Mouse (Mus musculus): ENCODE measurements around the gene Gm15517. TPM values are rescaled to one million over a fixed set of nuclear protein-coding genes. Genes with fewer than 3 reads are reported as not detected.
A peak's percentile ranks its signal among the peaks of the same experiment; 100 is the strongest.
"Not testable (repeated sequence)": the region's sequence is repeated elsewhere in the genome, so short reads cannot be mapped to it uniquely, and the experiment has no call there.

Gm15517 gene
- polyA plus RNA-seq (2015; fragmentation: Nextera tagmentation; extraction: Ambion mirVana): not detected in 2 replicates

GRCm38 (mm10) chr7:44261147-44261546 is at the start of gene Gm15517:
Gene Gm15517, plus strand, starts transcription at chr7:44261447.
- Histone ChIP-seq H3K36me3 (replicated peaks) (no peaks in the 10 kb centered on the region), H3K27me3 (replicated peaks) (no peaks in the 10 kb centered on the region), H3K4me3 (no peak within 1 kb of the TSS), H3K9me3 (no peaks in the 10 kb centered on the region), H3K4me2 (no peak within 1 kb of the TSS), H3K9ac (peak within 1 kb of the TSS; percentile 9; the same call in 1 of the 2 replicates), H3K4me1 (peaks cover 7% of the 10 kb centered on the region), H3K27ac (no peak within 1 kb of the TSS)
- ATAC-seq (replicated peaks): 0 out of 2 replicates have a peak, but pooled peaks have one; percentile 13
- WGBS: 52% methylated on average over 5 of the region's 5 CpGs

DNA sequence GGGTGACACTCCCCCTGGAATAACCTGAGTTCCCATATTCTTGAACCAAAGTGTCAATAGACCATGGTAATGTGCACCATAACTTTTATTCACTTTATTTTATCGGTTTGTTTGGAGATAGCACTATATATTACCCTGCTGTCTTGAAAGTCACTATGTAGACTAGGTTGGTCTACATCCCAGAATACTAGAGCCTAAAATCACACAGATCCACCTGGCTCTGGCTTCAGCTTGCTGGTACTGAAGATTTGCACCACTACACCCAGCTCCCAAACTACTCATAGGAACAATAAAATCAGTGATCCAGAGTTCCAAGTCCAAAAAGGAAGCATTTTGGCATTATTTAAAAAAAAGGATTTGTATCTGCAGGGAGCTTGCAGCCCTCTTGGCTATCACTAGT is 45.6 kb upstream of the Gm15517 start, which contains the start of gene Klk1b5:
Klk1b5 (plus strand) TSS at position 301 of the 400 bp plus-strand sequence.
- 98% methylated on average over 1 of the region's 1 CpGs for WGBS

GRCm38 (mm10) chr7:44221601-44222000 is 39.6 kb upstream of the Gm15517 start:
- not testable (repeated sequence) for ATAC-seq (replicated peaks); H3K36me3 ChIP-seq (replicated peaks); H3K4me2 ChIP-seq; H3K27ac ChIP-seq; H3K4me1 ChIP-seq; H3K9ac ChIP-seq; H3K4me3 ChIP-seq; H3K27me3 ChIP-seq (replicated peaks); H3K9me3 ChIP-seq
- 86% methylated on average over 10 of the region's 10 CpGs for WGBS

More for the DNA sequence above, 45.6 kb upstream of the Gm15517 start, which contains the start of gene Klk1b5:
- Histone ChIP-seq H3K4me3 (no peak within 1 kb of the TSS), H3K9me3 (no peaks in the 10 kb centered on the region), H3K27me3 (replicated peaks) (no peaks in the 10 kb centered on the region), H3K4me1 (no peaks in the 10 kb centered on the region), H3K27ac (no peak within 1 kb of the TSS), H3K36me3 (replicated peaks) (no peaks in the 10 kb centered on the region), H3K9ac (no peak within 1 kb of the TSS), H3K4me2 (no peak within 1 kb of the TSS)
- no peak for ATAC-seq (replicated peaks)

DNA sequence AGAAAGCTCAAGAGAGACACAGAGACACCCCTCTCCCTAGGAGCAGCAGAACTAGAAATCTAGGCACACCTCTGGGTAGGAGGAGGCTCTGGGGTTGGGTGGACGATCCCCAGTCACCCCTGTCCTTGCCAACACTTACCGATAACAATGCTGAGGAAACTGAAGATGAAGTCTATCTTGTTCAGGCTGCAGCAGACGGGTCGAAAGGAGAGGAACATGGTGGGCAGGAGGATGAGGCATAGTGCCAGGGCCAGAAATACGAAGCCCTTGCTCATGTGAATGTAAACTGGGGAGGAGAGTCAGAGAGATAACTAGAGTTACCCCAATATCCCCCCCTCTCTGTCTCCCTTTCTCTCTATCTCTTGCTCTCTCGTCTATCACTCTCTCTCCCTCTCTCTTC is 38.9 kb upstream of the Gm15517 start:
- not testable (repeated sequence) for H3K9me3 ChIP-seq; H3K4me3 ChIP-seq; H3K27me3 ChIP-seq (replicated peaks); H3K27ac ChIP-seq; H3K9ac ChIP-seq; H3K4me2 ChIP-seq; H3K36me3 ChIP-seq (replicated peaks); H3K4me1 ChIP-seq; ATAC-seq (replicated peaks)
- 78% methylated on average over 6 of the region's 6 CpGs for WGBS

- Histone ChIP-seq H3K27ac (no peak within 1 kb of the TSS), H3K4me3 (no peak within 1 kb of the TSS), H3K4me2 (no peak within 1 kb of the TSS), H3K27me3 (replicated peaks) (no peaks in the 10 kb centered on the region), H3K9ac (no peak within 1 kb of the TSS), H3K36me3 (replicated peaks) (no peaks in the 10 kb centered on the region), H3K4me1 (no peaks in the 10 kb centered on the region), H3K9me3 (no peaks in the 10 kb centered on the region)
- WGBS: 64% methylated on average over 1 of the region's 1 CpGs
- no peak for ATAC-seq (replicated peaks)
Observed at GRCm38 (mm10) chr7:44225076-44225475, 36.2 kb upstream of the Gm15517 start, which contains the start of gene Klk1. Gene Klk1, plus strand, starts transcription at chr7:44225360.

GRCm38 (mm10) chr7:44235909-44236308 is 25.3 kb upstream of the Gm15517 start, which contains the start of gene Gm36864:
Gene Gm36864, plus strand, starts transcription at chr7:44236177.
- Histone ChIP-seq H3K9me3 (no peaks in the 10 kb centered on the region), H3K4me2 (no peak within 1 kb of the TSS), H3K4me3 (no peak within 1 kb of the TSS), H3K4me1 (no peaks in the 10 kb centered on the region), H3K36me3 (replicated peaks) (no peaks in the 10 kb centered on the region), H3K9ac (no peak within 1 kb of the TSS), H3K27me3 (replicated peaks) (no peaks in the 10 kb centered on the region), H3K27ac (no peak within 1 kb of the TSS)
- ATAC-seq (replicated peaks): no peak
- 66% methylated on average over 3 of the region's 3 CpGs for whole genome bisulfite sequencing

GRCm38 (mm10) chr7:44239913-44240312 is 21.3 kb upstream of the Gm15517 start:
- H3K4me2 ChIP-seq: no peak overlapping the region
- no peak overlapping the region for H3K4me3 ChIP-seq
- H3K36me3 ChIP-seq (replicated peaks): no peaks in the 10 kb centered on the region
- H3K9ac ChIP-seq: no peak overlapping the region
- no peaks in the 10 kb centered on the region for H3K27me3 ChIP-seq (replicated peaks)
- no peak overlapping the region for H3K27ac ChIP-seq
- H3K4me1 ChIP-seq: no peaks in the 10 kb centered on the region
- ATAC-seq (replicated peaks): no peak
- H3K9me3 ChIP-seq: no peaks in the 10 kb centered on the region
- 62% methylated on average over 2 of the region's 2 CpGs for WGBS

GRCm38 (mm10) chr7:44240712-44241111 is 20.5 kb upstream of the Gm15517 start:
- Histone ChIP-seq H3K4me1 (peaks cover 6% of the 10 kb centered on the region), H3K9ac (no peak overlapping the region), H3K4me2 (no peak overlapping the region), H3K9me3 (no peaks in the 10 kb centered on the region), H3K27ac (no peak overlapping the region), H3K36me3 (replicated peaks) (no peaks in the 10 kb centered on the region), H3K27me3 (replicated peaks) (no peaks in the 10 kb centered on the region), H3K4me3 (no peak overlapping the region)
- WGBS: 60% methylated on average over 1 of the region's 1 CpGs
- no peak for ATAC-seq (replicated peaks)

GRCm38 (mm10) chr7:44241163-44241562 is 20.1 kb upstream of the Gm15517 start:
- peaks cover 7% of the 10 kb centered on the region for H3K4me1 ChIP-seq

DNA sequence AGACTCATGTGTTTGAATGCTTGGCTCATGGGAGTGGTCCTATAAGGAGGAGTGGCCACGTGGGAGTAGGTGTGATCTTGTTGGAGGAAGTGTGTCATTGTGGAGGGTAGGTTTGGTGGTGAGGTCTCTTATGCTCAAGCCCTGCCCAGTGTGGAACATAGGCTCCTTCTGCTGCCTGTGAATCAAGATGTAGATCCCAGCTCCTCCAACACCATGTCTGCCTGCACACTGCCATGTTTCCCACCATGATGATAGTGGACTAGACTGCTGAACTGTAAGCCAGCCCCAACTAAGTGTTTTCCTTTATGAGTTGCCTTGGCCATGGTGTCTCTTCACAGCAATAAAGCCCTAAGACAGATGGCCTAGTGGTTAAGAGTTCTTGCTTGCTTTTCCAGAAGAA is 17.2 kb upstream of the Gm15517 start:
- no peak overlapping the region for H3K9ac ChIP-seq
- H3K27ac ChIP-seq: no peak overlapping the region
- H3K4me1 ChIP-seq: peaks cover 20% of the 10 kb centered on the region
- H3K4me3 ChIP-seq: no peak overlapping the region
- H3K36me3 ChIP-seq (replicated peaks): peaks cover 2% of the 10 kb centered on the region; the same call in 1 of the 2 replicates
- ATAC-seq (replicated peaks): no peak
- H3K27me3 ChIP-seq (replicated peaks): no peaks in the 10 kb centered on the region
- H3K9me3 ChIP-seq: no peaks in the 10 kb centered on the region
- 70% methylated on average over 1 of the region's 1 CpGs for WGBS
- no peak overlapping the region for H3K4me2 ChIP-seq

More at GRCm38 (mm10) chr7:44241163-44241562, 20.1 kb upstream of the Gm15517 start:
- H3K27ac ChIP-seq: no peak overlapping the region
- H3K9me3 ChIP-seq: no peaks in the 10 kb centered on the region
- H3K27me3 ChIP-seq (replicated peaks): no peaks in the 10 kb centered on the region
- no peak overlapping the region for H3K9ac ChIP-seq
- WGBS: 74% methylated on average over 2 of the region's 2 CpGs
- H3K36me3 ChIP-seq (replicated peaks): no peaks in the 10 kb centered on the region
- ATAC-seq (replicated peaks): no peak
- no peak overlapping the region for H3K4me3 ChIP-seq
- H3K4me2 ChIP-seq: no peak overlapping the region

- Histone ChIP-seq H3K4me1 (peaks cover 23% of the 10 kb centered on the region), H3K36me3 (replicated peaks) (peaks cover 22% of the 10 kb centered on the region), H3K27me3 (replicated peaks) (no peaks in the 10 kb centered on the region), H3K9me3 (no peaks in the 10 kb centered on the region), H3K9ac (peak within 1 kb of the TSS; percentile 93), H3K4me3 (peak within 1 kb of the TSS; percentile 94), H3K27ac (peak within 1 kb of the TSS; percentile 98), H3K4me2 (peak within 1 kb of the TSS; percentile 70)
- under 1% methylated on average over 62 of the region's 62 CpGs for WGBS
- ATAC-seq (replicated peaks): peak; percentile 87
Observed at GRCm38 (mm10) chr7:44246055-44246983, 14.9 kb upstream of the Gm15517 start, which contains the start of the genes 1700028J19Rik and 2410002F23Rik. Gene 1700028J19Rik, minus strand, starts transcription at chr7:44246695. Gene 2410002F23Rik, plus strand, starts transcription at chr7:44246722.

GRCm38 (mm10) chr7:44246984-44247470 is 14.2 kb upstream of the Gm15517 start:
- peak overlapping the region; percentile 93 for H3K9ac ChIP-seq
- peaks cover 22% of the 10 kb centered on the region for H3K36me3 ChIP-seq (replicated peaks)
- no peaks in the 10 kb centered on the region for H3K27me3 ChIP-seq (replicated peaks)
- H3K27ac ChIP-seq: peak overlapping the region; percentile 98
- H3K9me3 ChIP-seq: no peaks in the 10 kb centered on the region
- peaks cover 23% of the 10 kb centered on the region for H3K4me1 ChIP-seq
- peak; percentile 41 for ATAC-seq (replicated peaks)
- peak overlapping the region; percentile 94 for H3K4me3 ChIP-seq
- WGBS: under 1% methylated on average over 23 of the region's 23 CpGs
- peak overlapping the region; percentile 70 for H3K4me2 ChIP-seq

All from midbrain, embryonic 15.5 days (tissue).